Mouse (Mus musculus): ENCODE data around the gene Fam240b. TPM values are rescaled to one million over a fixed set of nuclear protein-coding genes. Genes with fewer than 3 reads are reported as not detected.
"Not testable (repeated sequence)": the region's sequence is repeated elsewhere in the genome, so short reads cannot be mapped to it uniquely, and the experiment has no call there.

Gene Fam240b
- polyA plus RNA-seq, 1 experiment, result not detected

GRCm38 (mm10) chr13:64458181-64458580 is 39.4 kb downstream of the Fam240b start:
- no peaks in the 10 kb centered on the region for H3K79me2 ChIP-seq (ENCODE audit: control insufficient read depth, insufficient read depth)
- no peak overlapping the region for H3K4me2 ChIP-seq (ENCODE audit: low read depth)
- H3ac ChIP-seq (ENCODE audit: control insufficient read depth, insufficient read length), result no peak overlapping the region
- TF ChIP-seq USF1 (IDR thresholded peaks at IDR 0.05; ENCODE audit: low read depth) (no peak), POLR2AphosphoS2 (IDR thresholded peaks at IDR 0.05; ENCODE audit: insufficient read length, low read depth) (no peak), MAX (IDR thresholded peaks at IDR 0.05; ENCODE audit: low read depth) (no peak), MYOG (IDR thresholded peaks at IDR 0.05; ENCODE audit: control insufficient read depth in 1 of 3, insufficient read depth in 1 of 3, insufficient read length in 2 of 3, low read depth in 2 of 3) (no peak), CEBPB (IDR thresholded peaks at IDR 0.05; ENCODE audit: insufficient read depth, poor library complexity, severe bottlenecking) (no peak), POLR2A (IDR thresholded peaks at IDR 0.05; ENCODE audit: insufficient read length, low read depth) (no peak), TCF12 (IDR thresholded peaks at IDR 0.05; ENCODE audit: insufficient read depth, poor library complexity, severe bottlenecking) (no peak), REST (IDR thresholded peaks at IDR 0.05; ENCODE audit: insufficient read depth, insufficient read length) (no peak), SRF (IDR thresholded peaks at IDR 0.05; ENCODE audit: control insufficient read depth, insufficient read length, low read depth) (no peak), E2F4 (IDR thresholded peaks at IDR 0.05; ENCODE audit: insufficient read depth) (no peak), MYOD1 (IDR thresholded peaks at IDR 0.05; ENCODE audit: control insufficient read depth in 1 of 3, insufficient read length in 2 of 3, low read depth in 2 of 3) (no peak), TCF3 (IDR thresholded peaks at IDR 0.05; ENCODE audit: insufficient read length, low read depth) (no peak)
- H3K27me3 ChIP-seq (ENCODE audit: control insufficient read depth, insufficient read depth, insufficient read length), result no peaks in the 10 kb centered on the region
- no peaks in the 10 kb centered on the region for H3K36me3 ChIP-seq (ENCODE audit: control insufficient read depth, insufficient read depth)
- no peak overlapping the region for H3K4me3 ChIP-seq

- H3K4me3 ChIP-seq, result not testable (repeated sequence)
Observed at GRCm38 (mm10) chr13:64457225-64457978, 40.2 kb downstream of the Fam240b start.

GRCm38 (mm10) chr13:64450001-64450794 is 47.4 kb downstream of the Fam240b start:
- Histone ChIP-seq H3ac (ENCODE audit: control insufficient read depth, insufficient read length) (no peak overlapping the region), H3K4me3 (no peak overlapping the region), H3K36me3 (ENCODE audit: control insufficient read depth, insufficient read depth) (no peaks in the 10 kb centered on the region), H3K27me3 (ENCODE audit: control insufficient read depth, insufficient read depth, insufficient read length) (no peaks in the 10 kb centered on the region), H3K79me2 (ENCODE audit: control insufficient read depth, insufficient read depth) (no peaks in the 10 kb centered on the region), H3K4me2 (ENCODE audit: low read depth) (no peak overlapping the region)
- TF ChIP-seq E2F4 (IDR thresholded peaks at IDR 0.05; ENCODE audit: insufficient read depth) (no peak), CEBPB (IDR thresholded peaks at IDR 0.05; ENCODE audit: insufficient read depth, poor library complexity, severe bottlenecking) (no peak), USF1 (IDR thresholded peaks at IDR 0.05; ENCODE audit: low read depth) (no peak), TCF3 (IDR thresholded peaks at IDR 0.05; ENCODE audit: insufficient read length, low read depth) (no peak), SRF (IDR thresholded peaks at IDR 0.05; ENCODE audit: control insufficient read depth, insufficient read length, low read depth) (no peak), MYOG (IDR thresholded peaks at IDR 0.05; ENCODE audit: control insufficient read depth in 1 of 3, insufficient read depth in 1 of 3, insufficient read length in 2 of 3, low read depth in 2 of 3) (no peak), MYOD1 (IDR thresholded peaks at IDR 0.05; ENCODE audit: control insufficient read depth in 1 of 3, insufficient read length in 2 of 3, low read depth in 2 of 3) (no peak), TCF12 (IDR thresholded peaks at IDR 0.05; ENCODE audit: insufficient read depth, poor library complexity, severe bottlenecking) (no peak)

More at GRCm38 (mm10) chr13:64457225-64457978, 40.2 kb downstream of the Fam240b start:
- H3K36me3 ChIP-seq (ENCODE audit: control insufficient read depth, insufficient read depth); H3K79me2 ChIP-seq (ENCODE audit: control insufficient read depth, insufficient read depth); H3K4me2 ChIP-seq (ENCODE audit: low read depth); H3K27me3 ChIP-seq (ENCODE audit: control insufficient read depth, insufficient read depth, insufficient read length); H3ac ChIP-seq (ENCODE audit: control insufficient read depth, insufficient read length): not testable (repeated sequence)

GRCm38 (mm10) chr13:64448729-64449128 is 48.9 kb downstream of the Fam240b start:
- H3K4me3 ChIP-seq, result no peak overlapping the region
- no peaks in the 10 kb centered on the region for H3K27me3 ChIP-seq (ENCODE audit: control insufficient read depth, insufficient read depth, insufficient read length)
- H3K36me3 ChIP-seq (ENCODE audit: control insufficient read depth, insufficient read depth), result no peaks in the 10 kb centered on the region
- H3K4me2 ChIP-seq (ENCODE audit: low read depth), result no peak overlapping the region
- H3ac ChIP-seq (ENCODE audit: control insufficient read depth, insufficient read length), result no peak overlapping the region
- no peaks in the 10 kb centered on the region for H3K79me2 ChIP-seq (ENCODE audit: control insufficient read depth, insufficient read depth)
- TF ChIP-seq USF1 (IDR thresholded peaks at IDR 0.05; ENCODE audit: low read depth) (no peak), MYOG (IDR thresholded peaks at IDR 0.05; ENCODE audit: control insufficient read depth in 1 of 3, insufficient read depth in 1 of 3, insufficient read length in 2 of 3, low read depth in 2 of 3) (no peak), CEBPB (IDR thresholded peaks at IDR 0.05; ENCODE audit: insufficient read depth, poor library complexity, severe bottlenecking) (no peak), E2F4 (IDR thresholded peaks at IDR 0.05; ENCODE audit: insufficient read depth) (no peak), SRF (IDR thresholded peaks at IDR 0.05; ENCODE audit: control insufficient read depth, insufficient read length, low read depth) (no peak), REST (IDR thresholded peaks at IDR 0.05; ENCODE audit: insufficient read depth, insufficient read length) (no peak), MYOD1 (IDR thresholded peaks at IDR 0.05; ENCODE audit: control insufficient read depth in 1 of 3, insufficient read length in 2 of 3, low read depth in 2 of 3) (no peak), POLR2AphosphoS2 (IDR thresholded peaks at IDR 0.05; ENCODE audit: insufficient read length, low read depth) (no peak), POLR2A (IDR thresholded peaks at IDR 0.05; ENCODE audit: insufficient read length, low read depth) (no peak), TCF3 (IDR thresholded peaks at IDR 0.05; ENCODE audit: insufficient read length, low read depth) (no peak), TCF12 (IDR thresholded peaks at IDR 0.05; ENCODE audit: insufficient read depth, poor library complexity, severe bottlenecking) (no peak), MAX (IDR thresholded peaks at IDR 0.05; ENCODE audit: low read depth) (no peak)
